Mouse (Mus musculus): ENCODE measurements around the gene Rimbp2. TPM values are rescaled to one million over a fixed set of nuclear protein-coding genes. Genes with fewer than 3 reads are reported as not detected.
"Not testable (repeated sequence)": the region's sequence is repeated elsewhere in the genome, so short reads cannot be mapped to it uniquely, and the experiment has no call there.

Rimbp2 gene
- total RNA-seq (2021) (1 to 10 TPM; 3.8 to 7.9 TPM), polyA plus RNA-seq (2012; rRNA removed) (2.0 and 3.6 TPM in 2 replicates)
- long read RNA-seq, partial matches to known transcripts, result 0 of 1 reads
- long read RNA-seq, other reads (novel, unspliced or antisense), result 1 of 1 reads

DNA sequence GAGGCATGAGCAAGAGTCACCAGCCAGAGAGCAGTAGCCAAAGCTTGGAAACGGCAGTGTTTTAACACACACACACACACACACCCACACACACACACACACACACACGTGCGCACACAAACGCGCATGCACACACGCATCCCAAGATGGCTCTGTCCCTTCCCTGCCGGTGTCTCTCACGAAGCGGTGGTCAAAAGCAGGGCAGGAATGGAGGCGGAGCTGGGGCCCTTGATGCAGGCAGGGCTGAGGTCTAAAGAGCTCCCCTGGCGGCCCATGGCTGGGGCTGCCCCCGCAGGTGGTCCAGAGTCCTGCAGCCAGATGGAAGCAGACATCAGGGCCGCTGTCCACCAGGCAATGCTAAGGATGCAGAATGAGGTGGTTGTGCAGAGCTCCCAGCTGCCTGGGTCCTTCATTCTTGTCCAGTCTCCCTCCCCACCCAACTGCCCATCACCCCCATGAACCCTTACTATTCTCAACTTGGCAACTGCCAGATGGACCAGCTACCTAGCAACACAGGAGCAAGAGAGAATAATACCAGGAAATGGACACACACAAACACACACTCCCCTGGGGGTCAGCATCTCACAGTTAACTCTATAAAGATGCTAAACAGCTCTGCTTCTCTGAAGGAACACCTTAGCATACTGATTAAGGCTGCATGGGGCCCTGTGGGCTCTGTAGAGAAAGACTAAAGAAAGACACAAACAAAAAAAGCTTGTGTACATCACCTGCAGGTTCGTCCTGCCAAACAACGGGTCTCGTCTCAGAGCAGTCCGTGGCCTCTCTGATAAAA is at the start of gene Rimbp2:
Gene Rimbp2 (minus strand): TSS at position 209 of the 793 bp plus-strand sequence.
- DNase-seq, result peak; percentile 11

- peak; percentile 43 for DNase-seq
Observed at GRCm38 (mm10) chr5:129002571-129003011, 49.3 kb upstream of the Rimbp2 start.

DNA sequence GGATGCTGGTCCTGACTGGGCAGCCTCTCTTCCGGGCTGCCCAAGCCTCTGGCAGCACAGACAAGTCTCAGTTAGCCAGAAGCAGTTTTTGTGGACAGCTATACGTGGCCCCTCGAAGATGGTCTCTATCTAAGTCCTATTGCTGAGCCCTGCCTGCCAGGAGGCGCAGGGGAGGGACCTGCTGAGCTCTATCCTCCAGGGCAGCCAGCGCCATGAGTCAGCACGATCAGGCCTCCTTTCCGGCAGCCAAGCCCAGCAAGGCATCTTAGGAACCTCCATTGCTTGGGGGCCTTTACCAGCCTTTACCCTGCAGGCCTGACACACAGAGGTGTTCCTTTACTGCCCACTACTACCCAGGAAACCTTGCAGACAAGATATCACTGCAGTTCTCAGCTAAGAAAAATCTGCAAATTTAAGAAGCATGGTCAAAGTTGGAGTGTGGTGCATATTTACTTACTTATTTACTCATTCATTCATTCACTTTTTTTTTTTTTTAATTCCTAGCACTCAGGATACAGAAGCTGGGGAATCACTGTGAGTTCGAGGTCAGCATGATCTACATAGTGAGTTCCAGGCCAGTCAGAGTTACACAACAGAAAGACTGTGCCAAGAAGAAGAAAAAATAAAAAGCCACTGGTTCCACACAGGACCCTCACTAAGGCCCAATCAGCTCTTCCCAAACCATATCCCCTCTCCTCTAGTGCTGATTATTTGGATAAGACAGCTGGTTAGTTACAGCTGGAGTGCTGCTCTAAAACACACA is 47.6 kb upstream of the Rimbp2 start:
- DNase-seq, result peak; percentile 75

- peak; percentile 67 for DNase-seq
Observed at GRCm38 (mm10) chr5:128987141-128987954, 34.1 kb upstream of the Rimbp2 start.

- DNase-seq, result peak; percentile 62
Observed at GRCm38 (mm10) chr5:128985946-128986345, 32.7 kb upstream of the Rimbp2 start.

- DNase-seq, result no peak
Observed at GRCm38 (mm10) chr5:128984536-128984935, 31.2 kb upstream of the Rimbp2 start.

DNA sequence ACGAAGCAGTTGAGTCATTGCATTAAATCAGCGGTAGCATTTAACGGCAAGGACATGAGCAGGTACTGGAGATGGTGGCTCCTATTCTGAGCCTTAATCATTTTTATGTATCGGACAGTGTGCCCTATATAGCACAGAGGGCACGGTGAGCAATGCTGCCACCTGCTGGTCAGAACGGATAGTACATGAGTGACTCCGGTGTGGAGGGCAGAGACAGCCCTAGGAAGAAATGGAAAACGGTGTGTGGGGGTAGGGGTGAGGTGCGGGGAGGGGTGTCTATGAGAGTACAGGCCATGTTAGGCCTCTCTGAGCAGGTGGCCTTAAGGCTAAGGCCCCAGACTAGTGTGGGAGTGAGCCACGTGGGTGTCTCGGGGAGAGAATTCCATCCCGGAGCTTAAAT is 28.3 kb upstream of the Rimbp2 start:
- peak; percentile 66 for DNase-seq

- no peak for DNase-seq
Observed at GRCm38 (mm10) chr5:128980857-128981256, 27.6 kb upstream of the Rimbp2 start.

- no peak for DNase-seq
Observed at GRCm38 (mm10) chr5:128978957-128979356, 25.7 kb upstream of the Rimbp2 start.

DNA sequence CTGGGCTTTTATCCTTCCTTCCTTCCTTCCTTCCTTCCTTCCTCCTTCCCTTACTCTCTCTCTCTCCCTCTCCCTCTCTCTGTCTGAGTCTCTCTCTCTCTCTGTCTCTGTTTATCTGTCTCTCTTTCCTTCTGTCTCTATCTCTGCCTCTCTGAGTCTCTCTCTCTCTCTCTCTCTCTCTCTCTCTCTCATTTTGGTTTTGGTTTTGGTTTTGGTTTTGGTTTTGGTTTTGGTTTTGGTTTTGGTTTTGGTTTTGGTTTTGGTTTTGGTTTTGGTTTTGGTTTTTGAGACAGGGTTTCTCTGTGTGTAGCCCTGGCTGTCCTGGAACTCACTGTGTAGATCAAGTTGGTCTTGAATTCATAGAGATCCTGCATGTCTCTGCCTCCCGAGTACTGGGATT is 24.2 kb upstream of the Rimbp2 start:
- DNase-seq, result not testable (repeated sequence)

GRCm38 (mm10) chr5:128976266-128976665 is 23.0 kb upstream of the Rimbp2 start:
- peak; percentile 46 for DNase-seq

- DNase-seq, result peak; percentile 71
Observed at GRCm38 (mm10) chr5:128971298-128971697, 18.0 kb upstream of the Rimbp2 start.

- no peak for DNase-seq
Observed at GRCm38 (mm10) chr5:128970878-128971277, 17.6 kb upstream of the Rimbp2 start.

GRCm38 (mm10) chr5:128964353-128964752 is 11.1 kb upstream of the Rimbp2 start:
- no peak for DNase-seq

DNA sequence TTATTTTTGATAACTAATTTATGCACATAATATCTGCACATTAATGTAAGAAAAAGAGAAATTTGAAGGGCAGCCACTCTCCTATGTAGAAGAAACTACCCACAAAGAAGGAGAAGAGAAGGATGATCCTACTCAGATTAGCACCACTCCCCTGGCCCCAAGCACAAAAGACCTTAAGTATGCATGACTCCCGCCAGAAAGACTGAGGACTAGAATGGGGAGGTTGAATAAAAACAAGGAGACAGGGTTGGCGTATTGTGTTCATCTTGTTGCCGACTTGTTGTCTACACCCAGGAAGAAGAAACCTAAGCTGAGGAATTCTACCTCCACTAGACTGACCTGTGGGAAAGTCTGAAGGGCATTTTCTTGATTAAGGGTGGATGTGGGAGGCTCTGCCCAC is 5.6 kb upstream of the Rimbp2 start:
- no peak for DNase-seq

GRCm38 (mm10) chr5:128954371-128954770 is 1.1 kb upstream of the Rimbp2 start:
- DNase-seq, result not testable (repeated sequence)

- DNase-seq, result no peak
Observed at GRCm38 (mm10) chr5:128952291-128953195, 743 bp downstream of the Rimbp2 start.

GRCm38 (mm10) chr5:128951472-128951871 is 1.8 kb downstream of the Rimbp2 start:
- DNase-seq, result no peak

DNA sequence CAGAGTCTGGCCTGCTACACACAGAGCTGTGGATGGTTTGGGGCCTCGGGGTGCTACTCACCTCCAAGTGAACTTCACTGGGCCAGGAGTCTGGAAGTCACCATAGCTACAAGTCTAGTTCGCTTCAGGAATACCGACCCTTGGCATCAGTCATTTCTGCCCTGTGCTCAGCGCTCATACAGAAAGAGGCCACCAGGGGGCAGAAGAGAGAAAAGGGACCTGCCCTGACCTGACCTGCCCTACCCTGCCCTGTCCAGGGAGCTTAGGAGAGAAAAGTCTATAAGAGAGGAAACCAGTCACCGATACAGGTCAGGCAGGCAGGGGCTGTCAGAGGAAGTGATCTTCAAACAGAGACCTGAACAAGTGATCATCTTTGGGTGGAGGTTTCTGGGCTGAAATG is 6.2 kb downstream of the Rimbp2 start:
- DNase-seq, result peak; percentile 40

- DNase-seq, result no peak
Observed at GRCm38 (mm10) chr5:128940436-128940835, 12.8 kb downstream of the Rimbp2 start.

DNA sequence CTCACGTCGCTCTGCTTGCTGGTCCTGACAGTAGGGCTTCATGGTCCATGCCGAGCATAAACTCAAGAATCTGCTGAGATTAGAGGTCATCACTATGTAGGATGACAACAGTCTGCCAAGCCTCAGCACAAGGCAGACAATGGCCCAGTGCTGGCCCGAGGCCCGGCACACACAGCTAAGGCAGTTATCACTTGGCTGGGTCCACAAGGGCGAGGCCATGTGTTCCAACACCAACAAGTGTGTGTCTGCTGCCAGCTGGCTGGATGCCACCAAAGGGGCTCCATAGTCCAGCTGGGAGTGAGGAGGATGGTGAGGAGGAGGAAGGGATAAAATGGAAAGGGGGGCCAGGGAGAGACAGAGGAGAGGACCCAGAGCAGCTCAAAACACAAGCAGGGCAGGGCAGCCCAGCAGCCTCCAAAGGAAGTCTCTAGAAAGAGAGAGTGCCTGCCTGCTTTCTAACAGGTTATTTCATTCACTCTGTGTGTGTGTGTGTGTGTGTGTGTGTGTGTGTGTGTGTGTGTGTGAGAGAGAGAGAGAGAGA is 17.9 kb downstream of the Rimbp2 start:
- DNase-seq, result no peak

All from adrenal gland, adult 2 months (tissue).